Comparison of ENCODE assay signal across 8 mouse cellular contexts in genomic region chr9:94538823-94539143, GRCm38 (mm10). TPM values are rescaled to one million over a fixed set of nuclear protein-coding genes. Genes with fewer than 3 reads are reported as not detected.
A peak's percentile ranks its signal among the peaks of the same experiment; 100 is the strongest.
DNase-seq lines count a peak whose midpoint lies in the region; ATAC-seq and TF ChIP-seq lines count a peak whose summit lies in the region.

No protein-coding gene starts in this region.

- intact Hi-C loops in gastrocnemius, adult 2 months (cut with DNase I), result loop anchor here (5.0 to 10.0 kb wide), 2 partner anchors 111 to 324 kb away; no protein-coding TSS in a partner anchor
- intact Hi-C loops in gastrocnemius, postnatal 36 days (cut with DNase I), result loop anchor here (5.0 kb wide), 1 partner anchor 74 kb away; no protein-coding TSS in a partner anchor
- intact Hi-C loops in left cerebral cortex, postnatal 25 days (cut with DNase I), result loop anchor here (2.0 to 5.0 kb wide), 6 partner anchors 74 to 1651 kb away; no protein-coding TSS in a partner anchor

- DNase-seq in gastrocnemius, adult 2 months, result no peak
- DNase-seq in gastrocnemius, postnatal 36 days, result no peak
- DNase-seq in testis, postnatal 14 days (ENCODE audit: low spot score), result no peak
- no peak for DNase-seq in adrenal gland, postnatal 10 days
- no peak for DNase-seq in left cerebral cortex, postnatal 25 days (ENCODE audit: low spot score in 2 of 2)
- DNase-seq in layer of hippocampus, adult 9-10 months (ENCODE audit: low spot score), result no peak

- H3K4me3 ChIP-seq in gastrocnemius, adult 2 months, result peak overlapping the region; percentile 78
- H3K4me3 ChIP-seq in testis, adult 2 months (ENCODE audit: control insufficient read depth, low read depth, low read length), result peak overlapping the region; percentile 98
- peak overlapping the region; percentile 76 for H3K4me3 ChIP-seq in liver, embryonic 12.5 days

- peak overlapping the region; percentile 86 for H3K9ac ChIP-seq in liver, embryonic 12.5 days

- H3K27me3 ChIP-seq in testis, adult 2 months (ENCODE audit: control insufficient read depth, insufficient read depth, low read length), result no peaks in the 10 kb centered on the region
- no peaks in the 10 kb centered on the region for H3K27me3 ChIP-seq in liver, embryonic 12.5 days (replicated peaks)

- peaks cover 10% of the 10 kb centered on the region for H3K4me1 ChIP-seq in testis, adult 2 months (ENCODE audit: control insufficient read depth, insufficient read depth, low read length)
- H3K4me1 ChIP-seq in liver, embryonic 12.5 days, result peaks cover 54% of the 10 kb centered on the region

- TF ChIP-seq POLR2A in testis, adult 2 months (IDR thresholded peaks at IDR 0.05; ENCODE audit: control insufficient read depth, low read depth, low read length), result peak; percentile 6; the same call in 1 of the 2 replicates

- TF ChIP-seq CTCF in gastrocnemius, adult 2 months (IDR thresholded peaks at IDR 0.05), result no peak
- no peak for TF ChIP-seq CTCF in testis, adult 2 months (IDR thresholded peaks at IDR 0.05; ENCODE audit: control insufficient read depth, insufficient read depth, insufficient replicate concordance, low read depth, low read length)

- H3K4me2 ChIP-seq in liver, embryonic 12.5 days, result peak overlapping the region; percentile 95

- WGBS in liver, embryonic 12.5 days (ENCODE audit: insufficient replicate concordance), result under 1% methylated on average over 22 of the region's 22 CpGs

- H3K36me3 ChIP-seq in testis, adult 2 months (ENCODE audit: control insufficient read depth, insufficient read depth, low read length), result no peaks in the 10 kb centered on the region
- no peaks in the 10 kb centered on the region for H3K36me3 ChIP-seq in liver, embryonic 12.5 days

- H3K27ac ChIP-seq in gastrocnemius, adult 2 months, result peak overlapping the region; percentile 95
- H3K27ac ChIP-seq in testis, adult 2 months (ENCODE audit: control insufficient read depth, insufficient read depth, low read depth, low read length), result peak overlapping the region; percentile 79
- peak overlapping the region; percentile 96 for H3K27ac ChIP-seq in liver, embryonic 12.5 days

- ATAC-seq in liver, embryonic 12.5 days, result peak; percentile 41

- H3K9me3 ChIP-seq in liver, embryonic 12.5 days (replicated peaks), result no peaks in the 10 kb centered on the region

RNA-seq across cellular contexts. Expression of gene 1190002N15Rik, which starts 0.9 kb away (rescaled TPM):
- total RNA-seq in gastrocnemius, adult 2 months (2021), result 1 to 10 TPM; 3.5 to 5.7 TPM
- 1 to 10 TPM; 4.1 to 4.7 TPM for total RNA-seq in gastrocnemius, postnatal 36 days (2021)
- 1.1 and 1.4 TPM in 2 replicates for polyA plus RNA-seq in testis, adult 2 months (2012; rRNA removed)
- 13.8 and 14.5 TPM in 2 replicates for polyA plus RNA-seq in liver, embryonic 12.5 days (2016; fragmentation: Nextera tagmentation; extraction: Ambion mirVana)
- 10 to 100 TPM; 24.8 to 24.9 TPM for total RNA-seq in adrenal gland, postnatal 10 days (2021)
- 10 to 100 TPM; 35.6 to 46.1 TPM for total RNA-seq in left cerebral cortex, postnatal 25 days (2021)
